Mouse (Mus musculus) CD4-positive, CD25-positive, alpha-beta regulatory T cell, adult 9 weeks (primary cell): ENCODE measurements around the gene Slc25a45. TPM values are rescaled to one million over a fixed set of nuclear protein-coding genes. Genes with fewer than 3 reads are reported as not detected.

Experiments
- polyA plus RNA-seq: library from polyadenylated mRNA; unstranded; fragments of 100-300 nt; shearing (Covaris generic); gene quantifications from one replicate; pipeline ENCODE4 v1.2.1, GENCODE M21; 2017

Slc25a45 gene
- polyA plus RNA-seq = 44.8 TPM

GRCm38 (mm10) chr19:5877618-5878361, at the start of gene Slc25a45:
Slc25a45 (plus strand) TSS chr19:5877808.

GRCm38 (mm10) chr19:5874969-5875480, 2.6 kb upstream of the Slc25a45 start, which contains the start of gene Frmd8:
Frmd8 (minus strand) TSS chr19:5875274.

GRCm38 (mm10) chr19:5894002-5894678, 16.5 kb downstream of the Slc25a45 start, which contains the start of gene Tigd3:
Tigd3 (minus strand) TSS chr19:5894149.

GRCm38 (mm10) chr19:5913007-5913719, 35.6 kb downstream of the Slc25a45 start, which contains the start of gene Dpf2:
Dpf2 (minus strand) TSS chr19:5913010.

GRCm38 (mm10) chr19:5924713-5925093, 47.1 kb downstream of the Slc25a45 start, which contains the start of gene Cdc42ep2:
Cdc42ep2 (minus strand) TSS chr19:5924816.

Other genes with a start within 250 kb of the Slc25a45 start
- gene Rela, start 240.3 kb upstream of the Slc25a45 start, polyA plus RNA-seq = 165 TPM
- 46.5 TPM for gene Sipa1, start 214.1 kb upstream of the Slc25a45 start, polyA plus RNA-seq
- gene Map3k11, start 189.1 kb upstream of the Slc25a45 start, polyA plus RNA-seq = 18.1 TPM
- gene Pcnx3, start 188.9 kb upstream of the Slc25a45 start, polyA plus RNA-seq = 47.0 TPM
- 1.3 TPM for gene Kcnk7, start 173.4 kb upstream of the Slc25a45 start, polyA plus RNA-seq
- 60.7 TPM for gene Ehbp1l1, start 151.5 kb upstream of the Slc25a45 start, polyA plus RNA-seq
- gene Fam89b, start 148.2 kb upstream of the Slc25a45 start, polyA plus RNA-seq = 60.6 TPM
- gene Ltbp3, start 136.9 kb upstream of the Slc25a45 start, polyA plus RNA-seq = 0.86 TPM
- 50.1 TPM for gene Scyl1, start 106.4 kb upstream of the Slc25a45 start, polyA plus RNA-seq
- 335 TPM for gene Frmd8, start 2.5 kb upstream of the Slc25a45 start, polyA plus RNA-seq
- gene Tigd3, start 16.3 kb downstream of the Slc25a45 start, polyA plus RNA-seq = 0.36 TPM
- gene Dpf2, start 35.2 kb downstream of the Slc25a45 start, polyA plus RNA-seq = 210 TPM
- gene Cdc42ep2, start 47.0 kb downstream of the Slc25a45 start, polyA plus RNA-seq = 0.14 TPM
- 57.4 TPM for gene Pola2, start 86.4 kb downstream of the Slc25a45 start, polyA plus RNA-seq
- not detected for gene Slc22a20, start 108.3 kb downstream of the Slc25a45 start, polyA plus RNA-seq
- 84.5 TPM for gene Capn1, start 138.1 kb downstream of the Slc25a45 start, polyA plus RNA-seq
- 51.3 TPM for gene Syvn1, start 168.8 kb downstream of the Slc25a45 start, polyA plus RNA-seq
- gene Mrpl49, start 180.0 kb downstream of the Slc25a45 start, polyA plus RNA-seq = 61.3 TPM
- 1,170 TPM for gene Fau, start 180.0 kb downstream of the Slc25a45 start, polyA plus RNA-seq
- 5.8 TPM for gene Znhit2, start 183.4 kb downstream of the Slc25a45 start, polyA plus RNA-seq
- 15.6 TPM for gene Tm7sf2, start 190.6 kb downstream of the Slc25a45 start, polyA plus RNA-seq
- gene Vps51, start 199.4 kb downstream of the Slc25a45 start, polyA plus RNA-seq = 73.4 TPM
- not detected for gene Tmem262, start 202.2 kb downstream of the Slc25a45 start, polyA plus RNA-seq
- gene Gm28374, start 204.4 kb downstream of the Slc25a45 start, polyA plus RNA-seq = 1.7 TPM
- 47.2 TPM for gene Zfpl1, start 207.1 kb downstream of the Slc25a45 start, polyA plus RNA-seq
- 3.9 TPM for gene Cdca5, start 207.2 kb downstream of the Slc25a45 start, polyA plus RNA-seq
- not detected for gene AC131692.1, start 216.6 kb downstream of the Slc25a45 start, polyA plus RNA-seq
- gene Naaladl1, start 228.0 kb downstream of the Slc25a45 start, polyA plus RNA-seq = not detected
- gene Sac3d1, start 240.8 kb downstream of the Slc25a45 start, polyA plus RNA-seq = 1.5 TPM